Mouse (Mus musculus) E14TG2a.4 (cell line): ENCODE results near the gene Efna5.

Source experiments
- CTCF ChIP-seq: conservative IDR thresholded peaks from 2 replicates; pipeline ENCODE4 v1.5.1; 2014; ENCODE audit warnings: low read length
- POU5F1 ChIP-seq: IDR thresholded peaks from 2 replicates; pipeline ENCODE4 v1.6.1; 2014; ENCODE audit warnings: low read length, borderline replicate concordance

- no peak for TF ChIP-seq POU5F1
- TF ChIP-seq CTCF = no peak
Measured at GRCm38 (mm10) chr17:62785781-62786601, 95.1 kb downstream of the Efna5 start.
